Mouse (Mus musculus) embryonic fibroblast, embryonic 13.5 days (primary cell): ENCODE results near the gene Ifna5. TPM values are rescaled to one million over a fixed set of nuclear protein-coding genes. Genes with fewer than 3 reads are reported as not detected.

Experiments used
- H3K27ac ChIP-seq: 2 replicates; pipeline ENCODE4 v1.5.1; 2012; ENCODE audit warnings: low read length, control low read depth, inconsistent platforms; ENCODE audit not compliant: insufficient read depth
- H3K4me1 ChIP-seq: 2 replicates; pipeline ENCODE4 v1.6.1; 2011; ENCODE audit warnings: low read length; ENCODE audit not compliant: control insufficient read depth, insufficient read depth
- H3K4me3 ChIP-seq: 2 replicates; pipeline ENCODE4 v1.5.1; 2011; ENCODE audit warnings: mild to moderate bottlenecking, control low read depth, low read length; ENCODE audit not compliant: insufficient read depth
- CTCF ChIP-seq: IDR thresholded peaks from 2 replicates; pipeline ENCODE4 v1.5.1; 2011; ENCODE audit warnings: mild to moderate bottlenecking, control low read depth, low read length, moderate library complexity, borderline replicate concordance; ENCODE audit not compliant: insufficient read depth
- POLR2A ChIP-seq: IDR thresholded peaks from 2 replicates; pipeline ENCODE4 v1.6.1; 2011; ENCODE audit warnings: low read depth, mild to moderate bottlenecking, control low read depth, low read length, moderate library complexity
- polyA plus RNA-seq: library from polyadenylated mRNA; stranded (reverse); fragments of >200 nt; gene quantifications from 2 replicates; pipeline ENCODE4 v1.2.4, GENCODE M21; 2011; ENCODE audit warnings: low read depth; ENCODE audit not compliant: missing spikeins, insufficient read length

Ifna5 gene
- polyA plus RNA-seq, 1 experiment: not detected

- H3K4me3 ChIP-seq: no peak overlapping the region
- TF ChIP-seq CTCF (no peak), POLR2A (no peak)
- H3K27ac ChIP-seq: no peak overlapping the region
- no peaks in the 10 kb centered on the region for H3K4me1 ChIP-seq
Measured at GRCm38 (mm10) chr4:88863309-88863708, 28.0 kb downstream of the Ifna5 start.

DNA sequence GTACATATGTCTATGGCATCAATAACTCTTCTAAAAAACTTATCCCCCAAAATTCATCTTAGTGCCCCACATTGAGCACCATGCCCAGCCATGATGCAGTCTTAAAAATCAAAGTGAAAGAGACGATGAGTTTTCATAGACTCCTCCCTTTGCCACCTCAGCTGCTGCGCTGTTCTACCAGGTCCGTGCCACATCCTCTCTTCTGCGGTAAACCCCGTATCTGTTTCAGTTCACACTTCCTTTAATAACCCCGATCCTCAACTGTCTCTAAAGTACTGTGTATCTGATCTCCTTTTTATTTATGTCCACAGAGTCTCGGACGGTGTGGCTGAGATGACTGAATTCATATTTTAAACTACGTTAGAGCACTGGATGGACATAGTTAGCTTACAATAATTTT is 29.3 kb downstream of the Ifna5 start:
- TF ChIP-seq POLR2A (no peak), CTCF (no peak)
- no peak overlapping the region for H3K27ac ChIP-seq
- H3K4me1 ChIP-seq: no peaks in the 10 kb centered on the region
- H3K4me3 ChIP-seq: no peak overlapping the region

DNA sequence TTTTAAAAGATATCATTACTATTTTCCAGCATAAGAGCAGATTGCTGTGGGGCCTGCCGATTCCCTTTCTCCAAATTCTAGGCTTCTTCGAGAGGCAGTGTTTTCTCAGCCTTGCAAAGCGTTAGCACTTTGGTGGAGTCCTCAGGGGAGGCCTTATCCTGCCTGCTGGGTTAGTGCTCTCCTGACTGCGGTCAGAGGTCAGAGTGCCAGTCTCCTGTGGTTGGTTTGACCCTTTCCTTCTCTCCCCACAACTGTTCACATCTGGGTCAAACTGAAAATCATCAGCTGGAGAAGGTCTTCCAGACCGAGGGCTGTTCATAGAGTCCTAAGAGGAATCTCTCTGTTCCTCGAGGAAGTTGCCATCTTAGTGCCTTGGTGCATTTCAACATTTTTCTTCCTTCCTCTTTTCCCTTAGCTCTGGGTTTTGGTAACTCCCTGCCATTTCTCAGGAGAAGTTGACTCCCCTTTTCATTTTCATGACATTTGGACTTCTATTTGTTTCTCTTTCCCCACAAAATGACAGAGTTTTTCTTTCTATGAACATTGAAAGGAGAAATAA is 29.8 kb downstream of the Ifna5 start:
- TF ChIP-seq CTCF (no peak), POLR2A (no peak)
- no peak overlapping the region for H3K4me3 ChIP-seq
- H3K4me1 ChIP-seq: no peaks in the 10 kb centered on the region
- H3K27ac ChIP-seq: no peak overlapping the region

GRCm38 (mm10) chr4:88867366-88867925 is 32.1 kb downstream of the Ifna5 start:
- H3K27ac ChIP-seq: no peak overlapping the region
- peak overlapping the region; percentile 58 for H3K4me3 ChIP-seq
- peak; percentile 97 for TF ChIP-seq CTCF
- TF ChIP-seq POLR2A: no peak
- no peaks in the 10 kb centered on the region for H3K4me1 ChIP-seq

- H3K27ac ChIP-seq: no peak overlapping the region
- no peak for TF ChIP-seq CTCF
- peak overlapping the region; percentile 58 for H3K4me3 ChIP-seq
- no peaks in the 10 kb centered on the region for H3K4me1 ChIP-seq
Measured at GRCm38 (mm10) chr4:88867926-88868911, 32.9 kb downstream of the Ifna5 start.

DNA sequence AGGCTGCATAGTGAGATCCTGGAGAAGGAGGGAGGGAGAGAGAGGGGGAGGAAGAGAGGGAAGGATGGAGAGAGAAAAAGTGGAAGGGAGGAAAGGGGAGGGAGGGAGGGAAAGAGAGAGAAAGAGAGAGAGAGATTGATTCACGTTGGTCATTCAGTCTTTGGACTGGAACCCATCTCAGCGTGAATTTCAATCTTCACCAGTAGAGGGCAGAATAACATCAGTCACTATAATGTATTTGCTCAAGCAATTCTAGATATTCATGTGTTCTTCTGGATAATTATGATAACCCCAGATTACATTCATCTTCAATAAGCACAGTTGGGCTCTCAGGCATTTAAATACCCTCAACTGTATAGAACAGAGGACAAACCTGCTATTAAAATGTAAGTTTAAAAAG is 37.4 kb downstream of the Ifna5 start:
- no peak overlapping the region for H3K4me3 ChIP-seq
- no peak for TF ChIP-seq POLR2A
- no peak for TF ChIP-seq CTCF
- no peaks in the 10 kb centered on the region for H3K4me1 ChIP-seq
- no peak overlapping the region for H3K27ac ChIP-seq

DNA sequence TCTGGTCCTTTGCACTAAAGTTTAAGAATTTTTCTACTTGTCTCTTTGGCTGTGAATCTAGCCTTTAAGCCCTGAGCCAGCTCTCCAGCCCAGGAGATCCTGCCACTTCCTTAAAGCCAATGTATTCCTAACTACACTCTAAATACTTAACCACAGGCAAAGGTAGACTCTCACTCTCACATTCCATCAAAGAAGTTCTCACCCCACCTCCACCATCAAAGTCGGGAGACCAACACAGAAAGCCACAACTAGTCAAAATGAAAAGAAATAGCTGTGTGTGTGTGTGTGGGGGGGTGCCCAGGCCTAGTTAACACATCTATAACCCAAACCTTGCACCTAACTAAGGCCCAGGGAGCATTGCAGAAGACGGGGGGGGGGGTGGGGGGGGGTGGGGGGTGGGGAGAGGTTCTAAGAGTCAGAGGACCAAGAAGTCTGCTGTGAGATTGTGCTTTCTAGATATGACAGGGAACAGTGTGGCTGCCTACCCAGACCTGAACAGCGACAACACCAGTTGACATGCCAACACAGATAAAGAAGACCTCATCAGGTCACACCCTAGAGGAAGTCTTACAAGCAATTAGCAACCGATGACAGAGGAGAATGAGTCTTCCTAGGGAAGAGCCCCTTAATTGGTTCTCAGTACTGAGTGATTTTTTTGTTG is 40.2 kb downstream of the Ifna5 start:
- TF ChIP-seq CTCF (no peak), POLR2A (no peak)
- H3K4me3 ChIP-seq: no peak overlapping the region

GRCm38 (mm10) chr4:88876520-88876919 is 41.2 kb downstream of the Ifna5 start:
- no peak overlapping the region for H3K4me3 ChIP-seq
- H3K4me1 ChIP-seq: no peaks in the 10 kb centered on the region
- no peak overlapping the region for H3K27ac ChIP-seq
- no peak for TF ChIP-seq CTCF
- TF ChIP-seq POLR2A: no peak

More for the DNA sequence above, 40.2 kb downstream of the Ifna5 start:
- H3K4me1 ChIP-seq: no peaks in the 10 kb centered on the region
- H3K27ac ChIP-seq: no peak overlapping the region

GRCm38 (mm10) chr4:88878246-88878645 is 42.9 kb downstream of the Ifna5 start:
- no peak for TF ChIP-seq POLR2A
- no peak for TF ChIP-seq CTCF
- H3K4me3 ChIP-seq: no peak overlapping the region
- H3K27ac ChIP-seq: no peak overlapping the region
- no peaks in the 10 kb centered on the region for H3K4me1 ChIP-seq
